Mouse (Mus musculus) CH12.LX (cell line): ENCODE measurements around the gene Pelp1. TPM values are rescaled to one million over a fixed set of nuclear protein-coding genes. Genes with fewer than 3 reads are reported as not detected.

Source experiments
- DNase-seq: peaks from one replicate; pipeline ENCODE4 v3.0.0-alpha.2; 2013; ENCODE audit errors: extremely low read depth
- H3K27ac ChIP-seq: 2 replicates; pipeline ENCODE4 v1.5.1; 2012; ENCODE audit warnings: low read depth, mild to moderate bottlenecking, control low read depth, moderate library complexity; ENCODE audit not compliant: insufficient read depth
- H3K27me3 ChIP-seq: replicated peaks from 2 replicates; pipeline ENCODE3; 2012; ENCODE audit warnings: inconsistent platforms
- H3K36me3 ChIP-seq, 2 experiments: replicated peaks in 1 of 2; 2 replicates each; pipeline versions ENCODE3 to v1.6.1; 2012; ENCODE audit warnings: inconsistent platforms in 1 of 2, low read length in 1 of 2, mild to moderate bottlenecking in 1 of 2, mixed read lengths in 1 of 2, moderate library complexity in 1 of 2; ENCODE audit not compliant: control insufficient read depth in 1 of 2, insufficient read depth in 1 of 2
- H3K4me1 ChIP-seq, 2 experiments: 2 replicates each; pipeline ENCODE4 v1.6.1; 2012; ENCODE audit warnings: inconsistent platforms in 1 of 2, moderate library complexity in 1 of 2; ENCODE audit not compliant: insufficient read depth in 2 of 2, control insufficient read depth in 1 of 2
- H3K4me2 ChIP-seq: 2 replicates; pipeline ENCODE4 v1.6.1; 2012; ENCODE audit warnings: low read depth, mild to moderate bottlenecking, control low read depth; ENCODE audit not compliant: poor library complexity, insufficient read depth, severe bottlenecking
- H3K4me3 ChIP-seq, 3 experiments: fragments of 150-350 bp in 1 of 3; sonication (generic) in 1 of 3; replicated peaks in 1 of 3; 2 replicates each; pipeline versions ENCODE3 to v1.5.1; 2011 to 2012; ENCODE audit warnings: low read depth in 2 of 3, low read length in 2 of 3, mild to moderate bottlenecking in 2 of 3, moderate library complexity in 2 of 3, control low read depth in 1 of 3, improper control_type of control experiment in 1 of 3, inconsistent platforms in 1 of 3, mixed read lengths in 1 of 3; ENCODE audit not compliant: poor library complexity in 1 of 3
- H3K79me2 ChIP-seq: replicated peaks from 2 replicates; pipeline ENCODE4 v1.6.1; 2012; ENCODE audit warnings: mild to moderate bottlenecking, moderate library complexity; ENCODE audit not compliant: control insufficient read depth, poor library complexity, insufficient read depth, severe bottlenecking; ENCODE audit errors: extremely low read depth
- H3K9ac ChIP-seq: 2 replicates; pipeline ENCODE4 v1.6.1; 2012; ENCODE audit warnings: low read depth, mild to moderate bottlenecking, control low read depth, moderate library complexity; ENCODE audit not compliant: insufficient read depth
- H3K9me3 ChIP-seq: replicated peaks from 2 replicates; pipeline ENCODE3; 2012; ENCODE audit warnings: low read length, inconsistent platforms, mixed read lengths
- CHD1 ChIP-seq: IDR thresholded peaks from 2 replicates; pipeline ENCODE4 v1.6.1; 2012; ENCODE audit warnings: low read depth, low read length, improper control_type of control experiment, inconsistent platforms
- CHD2 ChIP-seq: IDR thresholded peaks from 2 replicates; pipeline ENCODE4 v1.6.1; 2011; ENCODE audit warnings: low read length, improper control_type of control experiment
- CTCF ChIP-seq, 2 experiments: IDR thresholded peaks in 1 of 2; conservative IDR thresholded peaks in 1 of 2; 2 replicates each; pipeline ENCODE4 v1.5.1; 2011 to 2012; ENCODE audit warnings: low read depth in 2 of 2, low read length in 2 of 2, improper control_type of control experiment in 1 of 2, inconsistent platforms in 1 of 2, mild to moderate bottlenecking in 1 of 2, moderate library complexity in 1 of 2
- ELF1 ChIP-seq: IDR thresholded peaks from 2 replicates; pipeline ENCODE4 v1.6.1; 2014; ENCODE audit warnings: low read depth, mild to moderate bottlenecking, inconsistent platforms, low read length, improper control_type of control experiment
- EP300 ChIP-seq: IDR thresholded peaks from 2 replicates; pipeline ENCODE4 v1.6.1; 2011; ENCODE audit warnings: low read length, improper control_type of control experiment
- ETS1 ChIP-seq: conservative IDR thresholded peaks from 2 replicates; pipeline ENCODE4 v1.6.1; 2012; ENCODE audit warnings: low read depth, mild to moderate bottlenecking, inconsistent platforms, low read length, improper control_type of control experiment, moderate library complexity
- GABPA ChIP-seq: IDR thresholded peaks from 2 replicates; pipeline ENCODE4 v1.6.1; 2012; ENCODE audit warnings: low read depth, low read length, improper control_type of control experiment, inconsistent platforms; ENCODE audit not compliant: insufficient replicate concordance
- HCFC1 ChIP-seq: IDR thresholded peaks from 2 replicates; pipeline ENCODE4 v1.6.1; 2012; ENCODE audit warnings: low read depth, mild to moderate bottlenecking, inconsistent platforms, low read length, improper control_type of control experiment
- IRF4 ChIP-seq: IDR thresholded peaks from 2 replicates; pipeline ENCODE4 v1.6.1; 2014; ENCODE audit warnings: low read depth, mild to moderate bottlenecking, inconsistent platforms, low read length, improper control_type of control experiment
- JUND ChIP-seq: conservative IDR thresholded peaks from 2 replicates; pipeline ENCODE4 v1.6.1; 2011; ENCODE audit warnings: low read depth, low read length, improper control_type of control experiment
- KAT2A ChIP-seq: IDR thresholded peaks from 2 replicates; pipeline ENCODE4 v1.6.1; 2012; ENCODE audit warnings: low read length, improper control_type of control experiment, inconsistent platforms; ENCODE audit not compliant: insufficient replicate concordance
- MAFK ChIP-seq: IDR thresholded peaks from 2 replicates; pipeline ENCODE4 v1.6.1; 2011; ENCODE audit warnings: low read length, improper control_type of control experiment; ENCODE audit not compliant: insufficient replicate concordance
- MAX ChIP-seq: IDR thresholded peaks from 2 replicates; pipeline ENCODE4 v1.6.1; 2011; ENCODE audit warnings: low read length, improper control_type of control experiment
- MAZ ChIP-seq: IDR thresholded peaks from 2 replicates; pipeline ENCODE4 v1.6.1; 2012; ENCODE audit warnings: low read depth, mild to moderate bottlenecking, inconsistent platforms, low read length, improper control_type of control experiment, moderate library complexity
- MEF2A ChIP-seq: IDR thresholded peaks from 2 replicates; pipeline ENCODE4 v1.6.1; 2014; ENCODE audit warnings: low read depth, mild to moderate bottlenecking, inconsistent platforms, low read length, improper control_type of control experiment, borderline replicate concordance
- MYC ChIP-seq: IDR thresholded peaks from 2 replicates; pipeline ENCODE4 v1.6.1; 2011; ENCODE audit warnings: low read depth, mild to moderate bottlenecking, improper control_type of control experiment, low read length
- NRF1 ChIP-seq: IDR thresholded peaks from 2 replicates; pipeline ENCODE4 v1.6.1; 2014; ENCODE audit warnings: low read depth, mild to moderate bottlenecking, inconsistent platforms, low read length, improper control_type of control experiment, moderate library complexity
- PAX5 ChIP-seq: IDR thresholded peaks from 2 replicates; pipeline ENCODE4 v1.6.1; 2012; ENCODE audit warnings: low read length, inconsistent platforms, mixed read lengths
- POLR2A ChIP-seq: IDR thresholded peaks from 2 replicates; pipeline ENCODE4 v1.6.1; 2011; ENCODE audit warnings: low read depth, mild to moderate bottlenecking, improper control_type of control experiment, low read length
- POLR2AphosphoS2 ChIP-seq: IDR thresholded peaks from 2 replicates; pipeline ENCODE4 v1.6.1; 2011; ENCODE audit warnings: low read depth, low read length, improper control_type of control experiment
- RAD21 ChIP-seq: IDR thresholded peaks from 2 replicates; pipeline ENCODE4 v1.6.1; 2011; ENCODE audit warnings: low read depth, mild to moderate bottlenecking, low read length, improper control_type of control experiment, moderate library complexity
- RCOR1 ChIP-seq: conservative IDR thresholded peaks from 2 replicates; pipeline ENCODE4 v1.6.1; 2012; ENCODE audit warnings: low read depth, mild to moderate bottlenecking, inconsistent platforms, low read length, improper control_type of control experiment
- SIN3A ChIP-seq: IDR thresholded peaks from 2 replicates; pipeline ENCODE4 v1.6.1; 2012; ENCODE audit warnings: low read length, improper control_type of control experiment, inconsistent platforms
- SMC3 ChIP-seq: IDR thresholded peaks from 2 replicates; pipeline ENCODE4 v1.6.1; 2011; ENCODE audit warnings: low read depth, low read length, improper control_type of control experiment
- TCF12 ChIP-seq: IDR thresholded peaks from 2 replicates; pipeline ENCODE4 v1.6.1; 2014; ENCODE audit warnings: low read depth, mild to moderate bottlenecking, inconsistent platforms, low read length, improper control_type of control experiment
- UBTF ChIP-seq: IDR thresholded peaks from 2 replicates; pipeline ENCODE4 v1.6.1; 2012; ENCODE audit warnings: low read depth, mild to moderate bottlenecking, inconsistent platforms, low read length, improper control_type of control experiment, moderate library complexity
- USF2 ChIP-seq: conservative IDR thresholded peaks from 2 replicates; pipeline ENCODE4 v1.6.1; 2011; ENCODE audit warnings: low read depth, low read length, improper control_type of control experiment
- ZC3H11A ChIP-seq: IDR thresholded peaks from 2 replicates; pipeline ENCODE4 v1.6.1; 2012; ENCODE audit warnings: low read depth, mild to moderate bottlenecking, inconsistent platforms, low read length, improper control_type of control experiment
- ZNF384 ChIP-seq: IDR thresholded peaks from 2 replicates; pipeline ENCODE4 v1.6.1; 2012; ENCODE audit warnings: low read depth, low read length, improper control_type of control experiment, inconsistent platforms
- dilution Hi-C: fragments of 300-500 bp; cut with MboI; formaldehyde crosslinking; loops from 2 replicates; pipeline ENCODE4 v1.14.3; 2020; ENCODE audit warnings: low sequenced_read_pairs; ENCODE audit not compliant: extremely low pct_unique_long_range_greater_than_20kb, extremely low pct_ligation_motif_present
- in situ Hi-C: fragments of 300-500 bp; cut with MboI; formaldehyde crosslinking; loops from 3 replicates; pipeline ENCODE4 v1.14.3; 2019; ENCODE audit warnings: low sequenced_read_pairs, low pct_ligation_motif_present, low pct_unique_long_range_greater_than_20kb, mixed read lengths
- polyA plus RNA-seq: library from polyadenylated mRNA; unstranded; fragments of >175 nt; gene quantifications from 2 replicates; pipeline ENCODE4 v1.2.1, GENCODE M21; 2012; ENCODE audit warnings: low read depth; ENCODE audit not compliant: insufficient read length
- total RNA-seq, 2 experiments: library from RNA; depleted of rRNA; stranded (reverse); fragments of 300-350 nt in 1 of 2; fragments of >200 nt in 1 of 2; gene quantifications; 2 replicates each; pipeline ENCODE4 v1.2.3; 2012 to 2014

Pelp1 gene
- total and polyA plus RNA-seq, 3 experiments = 13.2 to 113 (median 33.0) TPM

DNA sequence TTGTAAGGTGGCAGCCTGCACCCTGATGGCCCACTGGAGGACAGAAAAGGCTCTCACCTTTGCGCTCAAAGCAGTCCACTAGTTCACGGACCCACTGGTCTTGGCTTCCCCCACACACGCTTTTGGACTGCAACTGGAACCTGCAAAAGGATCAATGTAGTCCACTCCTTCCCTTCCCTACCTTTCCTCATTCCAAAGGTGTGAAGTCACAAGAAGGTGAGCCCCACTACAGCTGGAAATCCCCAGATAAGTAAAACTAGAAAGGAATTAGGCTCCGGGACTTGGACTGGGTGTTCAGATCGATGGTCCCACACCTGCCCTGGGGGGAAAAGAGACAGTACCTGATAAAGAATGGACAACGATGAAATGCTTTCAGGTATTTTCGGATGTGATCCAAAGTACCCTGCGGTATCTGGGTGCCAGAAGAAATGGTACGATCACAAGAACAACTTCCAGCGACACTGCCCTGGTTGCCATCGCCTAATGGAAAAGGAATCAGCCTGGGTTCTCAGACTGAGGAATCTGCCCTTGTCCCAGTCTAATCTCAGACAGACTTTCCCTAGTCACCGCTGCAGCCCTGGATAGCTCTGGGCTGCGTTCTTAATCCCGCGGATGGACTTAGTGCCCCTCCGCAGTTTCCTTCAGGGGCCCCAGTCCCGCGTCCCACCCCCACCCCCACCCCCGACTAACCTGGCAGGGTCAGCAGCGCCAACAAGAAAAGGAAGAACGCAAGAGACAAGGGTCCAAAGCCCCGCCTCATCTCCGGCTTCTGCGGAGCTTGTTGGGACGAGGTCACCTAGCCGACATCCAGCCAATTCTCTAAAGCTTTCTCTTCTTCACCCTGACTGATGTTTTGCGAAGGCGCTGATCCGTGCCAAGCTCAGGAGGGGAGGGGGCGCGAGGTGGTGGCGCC, 49.1 kb upstream of the Pelp1 start, which contains the start of gene Zmynd15:
Gene Zmynd15, plus strand, starts transcription at position 746 of the 913 bp plus-strand sequence.
- no peaks in the 10 kb centered on the region for H3K27me3 ChIP-seq
- in situ Hi-C loops = no loop called here
- DNase-seq = no peak
- peaks cover 0 to 49% of the 10 kb centered on the region in 2 experiments for H3K36me3 ChIP-seq
- dilution Hi-C loops = no loop called here
- H3K4me2 ChIP-seq = no peak within 1 kb of the TSS
- peaks cover 0 to 22% of the 10 kb centered on the region in 2 experiments; a peak in 2 of 4 replicates for H3K4me1 ChIP-seq
- H3K27ac ChIP-seq = no peak within 1 kb of the TSS
- H3K79me2 ChIP-seq = 0 out of 2 replicates have a peak, but pooled peaks cover under 1% of the 10 kb centered on the region
- peaks cover 6% of the 10 kb centered on the region for H3K9me3 ChIP-seq
- TF ChIP-seq ZNF384 (no peak), UBTF (no peak), KAT2A (no peak), CHD1 (no peak), JUND (no peak), MYC (no peak), SIN3A (no peak), ETS1 (no peak), IRF4 (no peak)
- no peak within 1 kb of the TSS for H3K4me3 ChIP-seq
- no peak within 1 kb of the TSS for H3K9ac ChIP-seq

- H3K27ac ChIP-seq = peak overlapping the region; percentile 12; the same call in 1 of the 2 replicates
- dilution Hi-C loops = no loop called here
- H3K9ac ChIP-seq = peak overlapping the region; percentile 70
- peaks cover 5 to 46% of the 10 kb centered on the region in 2 experiments for H3K4me1 ChIP-seq
- peak; percentile 65 for DNase-seq
- H3K27me3 ChIP-seq = no peaks in the 10 kb centered on the region
- H3K4me2 ChIP-seq = peak overlapping the region; percentile 88
- 0 out of 2 replicates have a peak, but pooled peaks cover 5% of the 10 kb centered on the region for H3K79me2 ChIP-seq
- in situ Hi-C loops = no loop called here
- H3K4me3 ChIP-seq = peak overlapping the region in 2 of 3 experiments; percentile 25 to 68
- H3K9me3 ChIP-seq = no peaks in the 10 kb centered on the region
- peaks cover 0 to 42% of the 10 kb centered on the region in 2 experiments for H3K36me3 ChIP-seq
- TF ChIP-seq HCFC1 (no peak), MYC (no peak; the same call in 1 of the 2 replicates), JUND (no peak), USF2 (no peak), TCF12 (no peak), ZNF384 (no peak), MEF2A (no peak), NRF1 (no peak), POLR2A (peak; percentile 34), MAZ (no peak), KAT2A (no peak), MAX (peak; percentile 65; the same call in 1 of the 2 replicates), CHD2 (no peak), RAD21 (no peak), POLR2AphosphoS2 (no peak), EP300 (no peak), SMC3 (no peak), PAX5 (no peak), UBTF (no peak), MAFK (no peak), CTCF (conservative IDR thresholded peaks at IDR 0.05 in 1 of 2, IDR thresholded peaks at IDR 0.05 in 1 of 2; ENCODE audit: low read depth in 2 of 2, low read length in 2 of 2) (no peak), ZC3H11A (no peak), GABPA (no peak), ELF1 (0 out of 2 replicates have a peak, but pooled peaks have one; percentile 43), RCOR1 (no peak), IRF4 (peak; percentile 38; the same call in 1 of the 2 replicates)
These were observed 43.6 kb upstream of the Pelp1 start for GRCm38 (mm10) chr11:70453261-70454044.
